Mouse (Mus musculus): ENCODE data around the gene Smoc2. TPM values are rescaled to one million over a fixed set of nuclear protein-coding genes. Genes with fewer than 3 reads are reported as not detected.

Gene Smoc2
- total RNA-seq, 2 experiments from 2014 or later = 27.6 to 33.3 TPM

DNA sequence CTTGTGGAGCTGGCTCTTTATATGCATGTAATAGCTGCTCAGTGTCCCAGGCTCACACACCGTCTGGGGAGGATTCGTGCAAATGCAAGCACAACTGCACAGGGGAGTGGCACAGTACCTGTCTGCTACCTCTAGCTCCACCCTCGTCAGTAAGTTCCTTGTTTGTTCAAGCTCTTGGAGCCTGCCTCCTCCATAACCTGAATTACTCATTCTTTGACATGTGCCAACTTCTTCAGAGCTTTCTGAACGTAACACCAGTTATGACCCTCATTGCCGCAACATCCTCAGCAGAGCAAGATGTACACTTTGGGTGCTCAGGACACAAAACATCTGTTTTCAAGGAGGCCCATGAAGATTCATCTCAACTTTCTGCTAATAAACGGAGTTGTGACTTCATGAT, 5.9 kb upstream of the Smoc2 start:
- no peak for DNase-seq (ENCODE audit: low spot score in 2 of 2)

DNA sequence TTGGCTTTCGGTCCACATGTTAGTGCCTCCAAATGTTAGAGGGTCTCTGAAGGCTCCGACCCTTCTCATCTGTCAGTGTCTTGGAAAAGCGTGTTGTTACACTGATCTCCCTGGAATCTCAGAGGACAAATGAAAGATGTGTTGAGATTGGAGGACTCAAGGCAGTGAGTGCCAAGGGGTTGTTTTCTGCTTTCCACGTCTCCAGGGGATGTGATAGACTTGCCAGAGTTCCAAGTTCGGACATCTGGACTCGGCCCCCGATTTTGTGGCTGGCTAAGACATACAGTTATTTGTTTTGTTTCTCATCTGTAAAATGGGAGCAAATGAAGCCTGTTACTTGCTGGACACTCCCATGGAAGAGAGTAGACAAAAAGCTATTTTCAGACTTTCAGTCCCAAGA, 2.0 kb upstream of the Smoc2 start:
- no peak for DNase-seq (ENCODE audit: low spot score in 2 of 2)

DNA sequence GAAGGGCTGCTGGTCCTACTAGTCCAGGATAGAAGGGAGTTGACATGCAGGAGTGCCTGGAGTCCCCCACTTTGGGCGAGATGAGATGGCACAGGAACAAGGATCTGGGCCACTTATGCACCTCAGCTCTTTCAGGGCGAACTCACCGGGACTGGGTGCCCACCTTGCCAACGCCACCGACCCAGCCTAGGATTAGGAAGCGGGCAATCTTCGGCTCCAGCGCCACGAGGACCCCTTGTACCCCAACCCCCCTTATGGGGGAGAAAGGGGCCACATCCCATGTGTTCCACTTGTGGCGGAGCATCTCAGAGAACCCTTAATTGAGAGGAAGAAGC, 627 bp downstream of the Smoc2 start:
- DNase-seq (ENCODE audit: low spot score in 2 of 2) = no peak

DNA sequence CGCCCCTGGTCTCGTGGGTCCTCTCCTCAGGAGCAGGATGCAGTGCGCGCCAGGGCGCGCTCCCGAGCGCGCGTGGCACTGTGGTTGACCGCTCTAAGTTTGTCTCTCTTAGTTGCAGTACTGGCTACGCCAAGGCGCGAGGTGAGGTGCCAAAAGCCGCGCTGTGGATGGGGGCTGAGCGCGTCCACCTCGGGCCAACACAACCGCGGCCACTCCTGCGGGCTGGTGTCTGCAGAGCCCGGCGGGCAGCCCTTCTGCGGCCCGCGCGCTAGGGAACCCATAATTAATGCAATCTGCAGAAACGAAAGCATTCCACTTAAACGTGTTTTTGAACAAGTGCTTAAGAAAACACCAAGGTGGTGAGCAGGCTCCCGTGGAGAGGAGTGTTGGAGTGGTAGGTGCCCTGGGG, 1.1 kb downstream of the Smoc2 start:
- DNase-seq (ENCODE audit: low spot score in 2 of 2) = no peak

DNA sequence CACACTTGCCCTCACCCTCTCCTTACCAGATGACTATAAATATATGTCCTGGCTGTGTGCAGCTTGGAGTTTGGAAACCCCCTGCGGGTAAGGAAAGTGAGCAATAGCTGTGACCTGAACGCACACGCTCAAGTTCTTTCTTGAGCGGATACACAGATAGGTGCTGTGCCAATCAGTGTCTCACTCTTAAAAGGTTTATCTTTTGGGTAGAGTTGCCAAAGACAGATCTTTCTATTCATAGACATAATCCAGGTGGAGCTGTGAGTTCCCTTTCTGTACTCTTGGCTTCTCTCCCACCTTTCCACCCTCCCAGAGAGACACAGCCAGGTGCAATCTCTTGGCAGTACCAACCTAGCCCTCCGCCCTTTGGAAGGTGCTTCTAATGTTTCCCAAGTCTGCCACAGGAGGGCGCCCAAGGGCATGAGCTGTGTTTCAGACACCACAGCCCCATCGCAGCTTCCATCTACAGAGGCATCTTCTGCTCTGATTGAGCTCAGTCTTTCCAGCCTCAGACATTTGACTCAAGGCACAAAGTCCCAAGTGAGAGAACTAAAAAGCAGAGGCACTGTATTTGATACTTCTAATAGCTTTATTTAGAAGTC, 8.8 kb downstream of the Smoc2 start:
- peak; percentile 75 to 78 for DNase-seq (ENCODE audit: low spot score in 2 of 2)

DNA sequence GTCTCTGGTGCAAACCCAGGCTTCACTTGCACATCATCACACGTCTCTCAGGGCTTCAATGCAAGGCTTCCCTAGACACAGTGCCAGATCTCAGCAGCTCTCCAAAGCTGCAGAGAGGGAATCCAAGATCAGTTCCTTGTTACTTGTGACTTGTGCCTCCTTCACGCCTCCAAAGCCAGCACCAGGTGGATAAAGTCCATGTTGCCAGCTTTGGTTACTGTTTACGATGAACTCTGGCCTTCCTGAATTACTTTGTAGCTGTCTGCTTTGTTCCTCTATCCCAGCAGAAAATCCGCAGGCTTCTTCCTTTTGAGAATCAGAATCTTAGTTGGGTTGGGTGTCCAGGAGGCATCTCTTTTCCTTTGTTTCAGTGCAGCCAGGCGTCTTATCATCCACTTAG, 14.3 kb downstream of the Smoc2 start:
- no peak for DNase-seq (ENCODE audit: low spot score in 2 of 2)

DNA sequence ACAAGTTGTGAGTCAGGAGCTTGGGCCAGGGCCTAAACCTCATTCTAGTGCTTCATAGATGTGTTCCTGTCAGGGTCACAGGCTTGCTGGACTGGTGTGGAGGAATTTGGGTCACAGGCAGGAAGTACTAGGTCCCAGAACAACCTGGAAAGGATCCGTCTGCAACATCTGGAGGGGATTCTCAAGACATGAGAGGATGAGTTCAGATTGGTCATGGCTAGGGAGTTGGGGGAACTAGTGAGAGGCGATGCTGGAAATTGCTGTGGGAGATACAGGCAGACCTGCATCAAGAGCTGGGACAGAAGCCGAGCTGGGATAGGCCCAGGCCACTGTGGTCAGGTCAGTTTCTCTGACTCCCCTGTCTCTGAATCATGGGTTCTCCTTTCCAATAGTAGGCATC, 15.8 kb downstream of the Smoc2 start:
- no peak for DNase-seq (ENCODE audit: low spot score in 2 of 2)

DNA sequence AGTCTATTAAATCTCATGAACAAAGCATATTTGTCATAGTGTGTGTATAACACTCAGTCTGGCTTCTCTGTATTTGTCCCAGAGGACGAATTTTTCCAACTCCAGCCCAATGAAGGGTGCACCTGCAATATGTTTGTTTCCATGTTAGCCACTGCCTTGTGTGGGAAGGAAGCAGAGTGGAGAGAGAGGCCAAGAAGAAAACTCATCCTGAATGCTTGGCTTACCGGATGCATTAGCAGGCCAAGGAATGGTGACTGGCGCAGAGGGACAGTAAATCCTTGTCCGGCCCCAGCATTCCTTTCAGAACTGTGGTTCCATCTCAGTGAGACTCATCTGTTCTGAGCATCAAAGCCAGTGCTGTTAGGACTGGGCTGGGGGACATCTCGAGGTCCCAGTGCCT, 21.1 kb downstream of the Smoc2 start:
- DNase-seq (ENCODE audit: low spot score in 2 of 2) = no peak

DNA sequence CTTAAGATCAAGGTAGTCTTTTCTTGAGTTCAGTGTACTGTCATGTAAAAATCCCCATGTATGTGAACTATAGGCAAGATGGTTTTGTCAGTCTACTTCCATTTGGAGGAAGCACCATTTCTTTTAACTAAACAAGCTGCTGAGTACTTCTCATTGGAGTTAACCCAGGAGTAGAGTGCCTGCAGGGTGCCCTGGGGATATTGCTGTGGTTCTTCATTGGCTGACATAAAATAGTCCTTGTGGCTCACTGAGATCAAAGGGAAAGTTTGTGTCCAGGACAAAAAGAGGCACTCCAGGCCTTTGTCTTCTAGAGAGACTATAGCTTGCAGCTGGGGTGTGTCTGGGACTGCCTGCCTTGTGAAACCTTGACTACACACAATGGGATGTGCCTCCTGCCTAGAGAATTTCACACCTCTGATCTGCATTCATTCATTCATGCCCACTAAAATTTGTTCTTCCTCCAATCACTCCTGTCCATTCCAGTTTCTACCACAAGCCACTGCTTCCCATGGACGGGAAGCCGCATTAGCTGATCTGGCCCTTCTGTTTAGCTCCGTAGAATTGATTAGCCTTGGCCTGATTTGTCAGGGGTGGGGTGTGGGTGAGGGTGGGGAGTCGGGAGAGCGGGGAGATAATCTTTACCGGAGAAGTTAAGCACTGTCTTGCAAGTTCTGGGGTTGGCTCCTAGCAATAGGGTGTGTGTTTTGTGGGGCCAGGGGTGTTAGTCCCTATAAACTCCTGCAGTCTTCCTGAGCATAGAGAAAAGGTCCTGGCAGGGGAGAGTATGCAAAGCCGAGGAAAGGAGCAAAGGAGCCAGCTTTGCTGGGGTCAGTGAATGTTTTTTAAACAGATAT, 22.4 kb downstream of the Smoc2 start:
- DNase-seq (ENCODE audit: low spot score in 2 of 2) = no peak

DNA sequence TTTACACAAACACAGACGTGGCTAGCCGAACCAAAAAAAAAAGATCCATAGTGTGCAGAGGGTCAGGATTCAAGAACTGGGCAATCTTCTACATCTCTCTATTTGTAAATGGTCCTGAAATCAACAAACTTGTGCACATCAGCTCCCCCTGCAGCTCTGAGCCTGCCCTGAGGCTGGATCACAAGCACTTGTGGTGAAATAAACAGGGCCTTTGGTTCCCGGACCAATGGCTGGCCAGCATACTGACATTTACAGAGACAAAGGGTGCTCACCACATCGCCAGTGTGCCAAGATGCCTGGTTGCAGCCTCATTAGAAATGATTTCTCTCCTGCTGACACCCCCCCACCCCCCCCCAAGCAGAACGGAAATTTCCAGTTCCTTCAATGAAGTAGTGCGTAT, 23.1 kb downstream of the Smoc2 start:
- DNase-seq (ENCODE audit: low spot score in 2 of 2) = no peak

DNA sequence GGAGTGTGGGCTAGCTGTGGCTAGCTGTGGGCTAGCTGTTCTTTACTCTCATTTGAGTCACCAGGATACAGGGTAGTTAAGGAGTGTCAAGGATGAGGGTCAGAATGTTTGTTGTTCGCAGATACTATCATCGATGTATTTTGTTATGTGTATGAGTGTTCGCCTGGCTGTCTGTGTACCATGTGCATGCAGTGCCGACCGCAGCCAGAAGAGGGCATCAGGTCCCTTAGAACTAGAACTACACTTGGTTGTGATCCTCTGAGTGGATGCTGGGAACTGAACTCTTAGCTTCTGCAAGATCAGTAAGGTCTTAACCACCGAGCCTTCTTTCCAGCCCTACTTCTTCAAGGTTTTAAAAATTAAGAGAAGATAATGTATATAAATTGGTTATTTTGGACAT, 24.4 kb downstream of the Smoc2 start:
- no peak for DNase-seq (ENCODE audit: low spot score in 2 of 2)

DNA sequence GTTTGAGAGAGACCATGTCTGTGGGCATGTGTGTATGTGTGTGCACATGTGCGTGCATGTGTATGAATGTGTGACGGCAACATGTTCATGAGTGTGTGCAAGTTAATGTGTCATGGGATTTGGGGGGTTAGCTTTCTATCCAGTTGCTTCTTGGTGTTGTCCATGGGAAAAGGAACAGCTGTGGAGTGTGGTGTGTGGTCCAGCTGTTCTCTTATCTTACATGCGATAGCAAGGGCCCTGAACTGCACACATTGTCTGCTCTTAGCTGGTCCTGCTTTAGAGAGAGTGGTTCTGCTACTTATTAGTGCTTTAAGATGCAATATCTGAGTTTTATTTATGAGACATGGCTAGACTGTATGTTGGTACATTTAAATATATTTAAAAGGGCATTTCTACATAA, 30.6 kb downstream of the Smoc2 start:
- DNase-seq (ENCODE audit: low spot score in 2 of 2) = no peak

DNA sequence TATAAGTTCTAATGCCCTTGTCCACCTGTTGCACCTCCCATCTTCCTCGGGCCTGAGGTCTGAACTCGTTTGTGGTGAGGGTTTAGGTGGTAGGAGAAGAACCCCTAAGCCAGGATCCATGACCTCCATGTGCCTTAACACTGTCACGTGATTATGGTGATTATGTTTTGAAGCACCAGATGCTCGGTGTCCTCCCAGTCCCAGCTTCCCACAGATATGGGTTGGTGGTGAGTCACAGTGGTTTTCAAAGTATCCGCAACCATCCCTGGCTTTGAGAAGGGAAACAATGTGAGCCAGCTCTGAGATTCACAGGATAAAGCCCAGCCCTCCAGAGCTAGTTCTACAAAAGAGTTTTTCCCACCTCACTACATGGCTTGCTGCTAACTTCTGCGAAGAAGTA, 33.1 kb downstream of the Smoc2 start:
- no peak for DNase-seq (ENCODE audit: low spot score in 2 of 2)

DNA sequence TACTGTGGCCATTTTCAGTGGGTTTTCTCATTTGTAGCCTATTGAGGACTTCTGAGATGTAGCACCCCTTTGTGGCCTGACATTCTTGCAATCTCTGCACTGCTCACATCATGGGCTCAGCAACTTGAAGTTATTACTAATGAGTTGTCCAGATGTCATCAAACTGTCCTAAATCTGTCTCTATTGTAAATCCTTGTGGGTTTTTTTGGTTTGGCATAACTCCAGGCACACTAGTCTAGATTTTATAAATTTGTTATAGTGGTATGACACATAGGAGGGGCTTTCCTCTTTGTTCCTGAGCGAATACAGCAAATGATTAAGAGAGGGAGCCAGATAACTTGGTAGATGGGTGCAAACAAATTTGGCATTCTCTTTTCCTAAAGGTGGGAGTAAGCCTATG, 35.0 kb downstream of the Smoc2 start:
- DNase-seq (ENCODE audit: low spot score in 2 of 2) = no peak

DNA sequence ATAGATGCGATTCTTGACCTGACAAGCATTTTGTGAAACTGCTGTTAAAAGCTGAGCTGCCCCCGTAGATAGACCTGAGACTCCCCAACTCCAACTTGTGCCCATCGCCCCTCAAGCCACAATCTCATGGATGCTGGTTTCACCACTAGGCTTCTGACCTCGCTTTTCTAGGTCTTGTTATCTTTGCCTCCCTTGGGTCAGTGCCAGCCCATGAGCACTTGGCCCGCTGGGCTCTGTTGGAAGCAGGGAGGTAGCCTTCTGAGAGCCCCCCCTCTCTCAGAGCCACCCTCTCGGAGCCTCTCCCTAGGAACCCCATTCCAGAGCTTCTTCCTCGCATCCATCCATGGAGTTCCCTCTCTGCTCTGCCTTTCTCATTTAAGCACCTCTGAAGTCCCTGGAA, 37.2 kb downstream of the Smoc2 start:
- DNase-seq (ENCODE audit: low spot score in 2 of 2) = no peak

DNA sequence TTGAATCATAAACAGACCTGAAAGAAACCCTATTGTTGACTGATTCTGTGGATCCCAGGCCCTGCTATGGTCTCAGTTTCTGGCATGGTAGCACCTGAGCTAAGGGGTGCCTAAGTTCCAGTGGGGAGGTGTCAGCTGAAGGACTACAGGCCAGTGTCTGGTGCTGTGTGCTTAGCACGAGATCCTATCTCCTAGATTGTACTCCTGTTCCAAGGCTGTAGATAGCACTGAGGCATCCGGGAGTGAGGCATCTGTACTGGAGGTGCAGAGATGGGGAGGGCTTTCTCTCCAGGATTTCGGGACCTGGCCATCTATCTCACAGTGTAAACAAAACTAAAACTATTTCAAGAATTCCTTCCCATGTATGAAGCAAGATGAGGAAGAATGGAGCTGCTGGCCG, 38.1 kb downstream of the Smoc2 start:
- DNase-seq (ENCODE audit: low spot score in 2 of 2) = no peak

DNA sequence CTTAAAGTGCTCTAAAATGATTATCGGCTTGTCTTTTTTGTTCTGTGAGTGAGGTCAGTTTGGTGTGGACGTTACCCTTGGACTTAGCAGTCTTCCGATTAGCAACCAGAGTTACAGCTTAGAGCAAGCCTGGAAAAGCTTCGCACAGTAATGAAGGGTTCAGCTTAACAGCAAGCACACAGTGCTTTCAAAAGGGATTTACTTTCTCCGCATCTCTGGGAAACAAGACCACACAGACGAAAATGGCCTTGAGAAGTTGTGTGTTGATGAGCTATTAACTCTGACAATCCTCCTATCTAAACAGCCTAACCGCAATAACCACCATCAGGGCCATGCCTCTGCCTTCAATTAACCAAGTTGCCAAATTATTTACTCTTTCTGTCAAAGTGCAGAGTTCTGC, 46.9 kb downstream of the Smoc2 start:
- DNase-seq (ENCODE audit: low spot score in 2 of 2) = no peak

DNA sequence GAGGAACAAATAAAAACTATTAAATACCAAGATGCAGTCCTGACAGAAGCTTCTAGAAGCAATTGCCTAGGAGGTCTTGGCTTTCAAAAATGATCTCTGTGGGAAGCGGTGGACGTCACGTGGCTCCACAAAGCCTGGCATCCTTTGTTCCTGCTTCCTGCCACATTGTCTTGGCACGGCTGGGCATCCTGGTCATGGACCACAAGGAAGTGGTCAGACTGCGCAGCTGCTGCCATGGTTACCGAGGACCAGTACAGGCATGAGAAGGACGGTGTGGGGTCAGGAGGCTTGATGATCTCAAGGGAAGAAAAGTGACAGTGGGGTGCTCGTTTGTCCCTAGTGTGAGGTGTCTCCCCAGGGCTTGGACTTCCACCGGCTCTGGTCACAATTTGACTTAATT, 48.7 kb downstream of the Smoc2 start:
- no peak for DNase-seq (ENCODE audit: low spot score in 2 of 2)

DNA sequence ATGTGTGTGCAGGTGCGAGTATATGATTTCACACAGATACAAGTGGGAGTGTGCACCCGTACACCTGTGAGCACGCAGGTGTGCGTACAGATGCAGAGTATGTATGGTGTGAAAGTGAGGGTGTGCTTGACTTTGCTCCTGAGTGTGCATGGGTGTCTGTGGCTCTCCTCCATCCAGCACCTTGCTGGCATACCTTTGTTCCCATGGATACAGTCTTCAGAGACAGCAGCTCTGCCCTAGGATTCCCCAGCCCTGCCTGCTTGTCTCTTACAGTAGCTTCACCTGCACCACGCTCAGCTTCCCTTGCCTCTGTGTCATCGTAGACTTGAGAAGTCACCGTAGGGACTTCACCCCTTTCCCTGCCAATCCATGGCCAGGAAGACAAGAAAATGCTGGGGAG, 51.2 kb downstream of the Smoc2 start:
- DNase-seq (ENCODE audit: low spot score in 2 of 2) = no peak

DNA sequence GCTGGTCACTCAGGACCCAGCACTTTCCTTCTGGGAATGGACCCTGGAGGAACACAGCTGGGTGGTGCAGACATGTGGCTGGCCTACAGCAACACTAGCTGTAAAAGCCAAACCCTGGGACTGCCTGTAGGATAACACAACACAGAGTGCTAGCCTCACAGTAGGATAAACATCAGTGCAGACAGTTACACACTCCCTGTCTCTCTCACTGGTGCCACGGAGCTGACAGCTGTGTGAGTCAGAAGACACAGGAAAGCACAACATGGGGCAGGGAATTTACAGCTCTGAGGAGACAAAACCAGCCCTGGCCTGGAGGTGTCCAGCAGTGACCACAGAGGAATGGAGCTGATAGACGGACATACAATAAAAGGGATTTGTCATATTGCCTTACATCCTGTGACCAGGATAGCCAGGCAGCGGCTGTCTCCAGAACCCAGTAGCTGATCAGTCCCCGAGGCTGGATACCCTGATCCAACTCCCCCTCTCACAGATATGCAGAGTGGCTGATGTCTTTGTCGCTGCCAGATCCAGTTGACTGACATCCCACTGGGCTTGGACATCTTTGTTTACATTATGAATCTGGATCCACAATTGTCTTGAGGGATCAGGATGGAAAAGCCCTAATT, 60.7 kb downstream of the Smoc2 start:
- no peak for DNase-seq (ENCODE audit: low spot score in 2 of 2)

DNA sequence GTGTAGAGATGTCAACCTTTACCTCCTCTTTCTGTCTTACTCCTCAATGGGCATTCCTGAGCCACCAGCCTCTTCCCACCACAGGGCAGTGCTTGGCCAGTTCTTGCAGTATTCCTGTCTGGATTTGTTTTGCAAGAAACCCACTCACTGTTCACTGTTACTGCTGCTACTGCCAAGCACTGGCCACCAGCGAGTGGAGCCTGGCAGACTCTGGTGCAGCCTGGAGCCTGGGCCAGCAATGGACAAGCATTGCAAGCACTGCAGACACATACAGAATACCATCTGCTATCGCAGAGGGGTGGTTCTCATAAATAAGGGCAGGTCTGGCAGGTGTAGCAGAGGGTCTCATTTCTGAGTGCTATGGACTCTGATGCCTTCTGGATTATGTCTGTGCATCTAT, 61.4 kb downstream of the Smoc2 start:
- DNase-seq (ENCODE audit: low spot score in 2 of 2) = no peak

DNA sequence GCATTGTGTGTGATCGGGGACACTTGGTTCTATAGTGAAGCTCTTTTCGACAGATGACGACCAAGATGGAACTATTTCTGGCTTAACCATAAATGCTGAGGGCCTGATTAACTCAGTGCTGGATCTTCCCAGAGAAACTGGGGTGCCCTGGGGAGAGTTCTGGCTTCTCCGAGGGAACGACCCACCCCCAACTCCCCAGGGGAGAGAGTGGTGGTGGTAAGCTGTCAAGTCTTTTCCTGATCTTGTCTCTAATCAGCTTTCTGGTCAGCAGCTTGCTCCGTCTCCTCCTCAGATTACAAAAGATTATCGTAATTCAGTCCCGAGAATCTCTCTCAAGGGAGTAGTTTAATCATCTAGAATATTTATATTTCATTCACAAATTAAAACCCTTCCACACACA, 63.2 kb downstream of the Smoc2 start:
- DNase-seq (ENCODE audit: low spot score in 2 of 2) = no peak

DNA sequence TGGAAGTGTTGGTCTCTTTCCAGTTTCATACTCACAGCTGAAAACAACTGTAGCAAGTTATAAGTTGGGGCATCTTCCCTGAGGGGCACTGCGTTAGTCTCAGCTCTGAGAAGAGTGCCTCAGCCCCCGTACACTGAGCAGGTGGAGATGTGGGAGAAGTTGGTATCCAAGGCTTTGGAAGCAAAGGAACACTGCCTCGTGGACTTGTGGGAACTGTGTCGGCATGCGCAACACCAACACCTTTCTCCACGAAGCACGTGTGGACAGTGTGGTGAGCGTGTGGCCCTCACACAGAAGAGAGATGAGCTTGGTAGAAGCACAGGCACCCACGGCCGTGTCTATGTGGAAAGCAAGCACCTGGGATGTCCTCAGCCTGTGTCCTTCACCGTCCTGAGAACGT, 64.1 kb downstream of the Smoc2 start:
- DNase-seq (ENCODE audit: low spot score in 2 of 2) = no peak

Measured in adrenal gland, adult 18-20 months (tissue).